8 mouse cellular contexts compared by ENCODE assay signal in genomic region chr2:127248334-127249004, GRCm38 (mm10). TPM values are rescaled to one million over a fixed set of nuclear protein-coding genes. Genes with fewer than 3 reads are reported as not detected.
DNase-seq lines count a peak whose midpoint lies in the region; ATAC-seq and TF ChIP-seq lines count a peak whose summit lies in the region.

No protein-coding gene starts in this region.

- no peaks in the 10 kb centered on the region for H3K27me3 ChIP-seq in forebrain, embryonic 13.5 days
- H3K27me3 ChIP-seq in hindbrain, embryonic 11.5 days (ENCODE audit: control insufficient read depth, insufficient read depth, low read length) = no peaks in the 10 kb centered on the region

- H3K9ac ChIP-seq in ES-E14 (ENCODE audit: insufficient read depth, low read depth, low read length, poor library complexity, severe bottlenecking) = peak overlapping the region; percentile 90
- H3K9ac ChIP-seq in forebrain, embryonic 13.5 days = peak overlapping the region; percentile 93
- H3K9ac ChIP-seq in hindbrain, embryonic 11.5 days (ENCODE audit: low read depth, low read length) = peak overlapping the region; percentile 81

- H3K36me3 ChIP-seq in ES-E14 (ENCODE audit: control insufficient read depth, insufficient read depth, low read length, poor library complexity, severe bottlenecking) = peaks cover 7% of the 10 kb centered on the region
- peaks cover 27% of the 10 kb centered on the region for H3K36me3 ChIP-seq in forebrain, embryonic 13.5 days (ENCODE audit: poor library complexity, severe bottlenecking)
- 0 out of 2 replicates have a peak, but pooled peaks cover 2% of the 10 kb centered on the region for H3K36me3 ChIP-seq in hindbrain, embryonic 11.5 days (ENCODE audit: control insufficient read depth, insufficient read depth, low read length)

- peak overlapping the region; percentile 99 for H3K4me2 ChIP-seq in forebrain, embryonic 13.5 days
- H3K4me2 ChIP-seq in hindbrain, embryonic 11.5 days (replicated peaks; ENCODE audit: low read depth, low read length) = peak overlapping the region; percentile 94

- under 1% methylated on average over 39 of the region's 39 CpGs for WGBS in forebrain, embryonic 13.5 days
- 3% methylated on average over 30 of the region's 39 CpGs for WGBS in hindbrain, embryonic 11.5 days

- in situ Hi-C loops in ES-E14 (cut with MboI; ENCODE audit: low sequenced_read_pairs in 2 of 2, unreplicated experiment in 2 of 2) = loop anchor here (25.0 kb wide), 2 partner anchors 1389 to 1864 kb away; partner anchors contain the start of gene Polr1b (in 1 of the 2)

- no peak for DNase-seq in ES-E14 (ENCODE audit: low read depth, low spot score)
- DNase-seq in c-Kit-positive CD71-positive TER-119-positive erythroid progenitor cells, embryonic 14.5 days (ENCODE audit: low spot score) = peak; percentile 61
- DNase-seq in hindbrain, embryonic 11.5 days (ENCODE audit: low spot score) = peak; percentile 49
- peak; percentile 48 to 65 for DNase-seq in layer of hippocampus, postnatal 10 days (ENCODE audit: low spot score in 2 of 2)
- peak; percentile 15 for DNase-seq in lung, postnatal 36 days
- peak; percentile 51 for DNase-seq in retina, postnatal 1 day
- peak; percentile 74 for DNase-seq in thymus, postnatal 4 days

- H3K4me1 ChIP-seq in ES-E14 (ENCODE audit: control insufficient read depth in 2 of 2, insufficient read depth in 2 of 2, low read length in 2 of 2, poor library complexity in 1 of 2) = peaks cover 0 to 6% of the 10 kb centered on the region in 2 experiments; a peak in 2 of 4 replicates
- peaks cover 22% of the 10 kb centered on the region for H3K4me1 ChIP-seq in forebrain, embryonic 13.5 days
- peaks cover 4% of the 10 kb centered on the region for H3K4me1 ChIP-seq in hindbrain, embryonic 11.5 days (replicated peaks; ENCODE audit: control insufficient read depth, insufficient read depth, low read length)

- H3K9me3 ChIP-seq in ES-E14 (ENCODE audit: control insufficient read depth, insufficient read depth, low read depth, low read length) = no peaks in the 10 kb centered on the region
- H3K9me3 ChIP-seq in forebrain, embryonic 13.5 days (replicated peaks) = no peaks in the 10 kb centered on the region
- H3K9me3 ChIP-seq in hindbrain, embryonic 11.5 days (ENCODE audit: control insufficient read depth, low read length) = no peaks in the 10 kb centered on the region

- peak overlapping the region; percentile 97 to 99 for H3K4me3 ChIP-seq in ES-E14 (ENCODE audit: insufficient read depth in 1 of 2, low read depth in 1 of 2, low read length in 2 of 2, poor library complexity in 1 of 2, severe bottlenecking in 1 of 2)
- peak overlapping the region; percentile 96 for H3K4me3 ChIP-seq in forebrain, embryonic 13.5 days
- peak overlapping the region; percentile 87 for H3K4me3 ChIP-seq in hindbrain, embryonic 11.5 days (ENCODE audit: low read depth, low read length)

- peak overlapping the region; percentile 72; the same call in 1 of the 2 replicates for H3K27ac ChIP-seq in ES-E14 (ENCODE audit: insufficient read depth, low read depth, low read length, poor library complexity, severe bottlenecking)
- H3K27ac ChIP-seq in forebrain, embryonic 13.5 days = peak overlapping the region; percentile 69
- peak overlapping the region; percentile 48 for H3K27ac ChIP-seq in hindbrain, embryonic 11.5 days (ENCODE audit: low read depth, low read length)

- ATAC-seq in forebrain, embryonic 13.5 days = peak; percentile 73
- peak; percentile 74 for ATAC-seq in hindbrain, embryonic 11.5 days (ENCODE audit: low FRiP score)

TF ChIP-seq in ES-E14, 5 proteins besides CTCF, POLR2A, EP300 and RAD21:
- no peak for TF ChIP-seq ZC3H11A (IDR thresholded peaks at IDR 0.05; ENCODE audit: borderline replicate concordance, low read depth, low read length)
- TF ChIP-seq MAFK (IDR thresholded peaks at IDR 0.05; ENCODE audit: insufficient read depth, low read depth, low read length) = no peak
- TF ChIP-seq CHD2 (IDR thresholded peaks at IDR 0.05; ENCODE audit: low read depth, low read length) = no peak
- TF ChIP-seq HCFC1 (IDR thresholded peaks at IDR 0.05; ENCODE audit: borderline replicate concordance, insufficient read depth, low read length) = no peak
- no peak for TF ChIP-seq ZNF384 (IDR thresholded peaks at IDR 0.05; ENCODE audit: low read depth, low read length)
TF ChIP-seq in ES-E14: peak in this region for 0.

RNA-seq across cellular contexts. Expression of gene Tmem127, which starts 0.8 kb away (rescaled TPM):
- total RNA-seq in ES-E14 (2012; rRNA removed) = 17.5 and 18.9 TPM in 2 replicates
- 33.7 and 38.6 TPM in 2 replicates for polyA plus RNA-seq in forebrain, embryonic 13.5 days (2015; fragmentation: Nextera tagmentation; extraction: Ambion mirVana)
- polyA plus RNA-seq in hindbrain, embryonic 11.5 days (2014; fragmentation: Nextera tagmentation; extraction: Ambion mirVana) = 21.7 and 26.2 TPM in 2 replicates
- total RNA-seq in layer of hippocampus, postnatal 10 days (2021) = 100 to 1,000 TPM; 119 to 121 TPM

RNA-seq across cellular contexts. Expression of gene Ciao1, which starts 0.9 kb away (rescaled TPM):
- total RNA-seq in ES-E14 (2012; rRNA removed) = 71.2 and 86.2 TPM in 2 replicates
- 56.2 and 61.6 TPM in 2 replicates for polyA plus RNA-seq in forebrain, embryonic 13.5 days (2015; fragmentation: Nextera tagmentation; extraction: Ambion mirVana)
- polyA plus RNA-seq in hindbrain, embryonic 11.5 days (2014; fragmentation: Nextera tagmentation; extraction: Ambion mirVana) = 57.9 and 63.5 TPM in 2 replicates
- 10 to 100 TPM; 63.6 to 64.1 TPM for total RNA-seq in layer of hippocampus, postnatal 10 days (2021)

RNA-seq across cellular contexts. Expression of gene Stard7, which starts 21.5 kb away (rescaled TPM):
- total RNA-seq in ES-E14 (2012; rRNA removed) = 30.0 and 40.7 TPM in 2 replicates
- polyA plus RNA-seq in forebrain, embryonic 13.5 days (2015; fragmentation: Nextera tagmentation; extraction: Ambion mirVana) = 82.4 and 87.3 TPM in 2 replicates
- polyA plus RNA-seq in hindbrain, embryonic 11.5 days (2014; fragmentation: Nextera tagmentation; extraction: Ambion mirVana) = 79.5 and 79.9 TPM in 2 replicates
- 100 to 1,000 TPM; 169 to 186 TPM for total RNA-seq in layer of hippocampus, postnatal 10 days (2021)

RNA-seq across cellular contexts. Expression of gene Snrnp200, which starts 40.3 kb away (rescaled TPM):
- 147 and 181 TPM in 2 replicates for total RNA-seq in ES-E14 (2012; rRNA removed)
- 55.5 and 69.8 TPM in 2 replicates for polyA plus RNA-seq in forebrain, embryonic 13.5 days (2015; fragmentation: Nextera tagmentation; extraction: Ambion mirVana)
- 91.6 and 93.3 TPM in 2 replicates for polyA plus RNA-seq in hindbrain, embryonic 11.5 days (2014; fragmentation: Nextera tagmentation; extraction: Ambion mirVana)
- total RNA-seq in layer of hippocampus, postnatal 10 days (2021) = 10 to 100 TPM; 76.9 to 81.5 TPM

RNA-seq across cellular contexts. Expression of gene 1810024B03Rik, which starts 40.4 kb away (rescaled TPM):
- 1.8 and 1.9 TPM in 2 replicates for total RNA-seq in ES-E14 (2012; rRNA removed)
- 2.0 and 3.4 TPM in 2 replicates for polyA plus RNA-seq in forebrain, embryonic 13.5 days (2015; fragmentation: Nextera tagmentation; extraction: Ambion mirVana)
- polyA plus RNA-seq in hindbrain, embryonic 11.5 days (2014; fragmentation: Nextera tagmentation; extraction: Ambion mirVana) = 2.7 and 3.0 TPM in 2 replicates
- total RNA-seq in layer of hippocampus, postnatal 10 days (2021) = under 1 TPM; 0.31 to 0.53 TPM
